Mouse (Mus musculus): Measurements from ENCODE around the gene Timp2. TPM values are rescaled to one million over a fixed set of nuclear protein-coding genes. Genes with fewer than 3 reads are reported as not detected.

Gene Timp2
- polyA plus RNA-seq, 1 experiment from 2014 or later, result 95.2 TPM

DNA sequence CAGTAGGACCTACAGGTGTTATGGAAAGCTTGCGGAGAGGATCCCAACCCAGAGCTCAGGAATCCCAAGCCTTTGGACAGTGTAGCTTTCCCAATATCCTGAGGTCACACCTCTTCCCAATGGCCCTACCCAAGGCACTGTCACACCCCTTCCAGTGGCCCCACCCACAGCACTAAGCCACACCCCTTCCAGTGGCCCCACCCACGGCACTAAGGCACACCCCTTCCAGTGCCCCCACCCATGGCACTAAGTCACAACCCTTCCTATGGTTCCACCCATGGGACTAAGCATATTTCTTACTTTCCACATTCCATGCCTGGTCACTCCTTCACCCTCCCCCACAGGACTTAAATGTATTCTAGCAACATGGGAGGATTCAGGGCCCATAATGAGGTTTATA, 56.7 kb downstream of the Timp2 start:
- no peak for ATAC-seq
- 82% methylated on average over 2 of the region's 2 CpGs for WGBS

GRCm38 (mm10) chr11:118297967-118298366, 57.6 kb downstream of the Timp2 start:
- no peak overlapping the region for H3K4me2 ChIP-seq (ENCODE audit: low read length)

More for the DNA sequence above, 56.7 kb downstream of the Timp2 start:
- no peaks in the 10 kb centered on the region for H3K27me3 ChIP-seq (replicated peaks; ENCODE audit: control insufficient read depth, insufficient read depth, low read length)
- H3K4me2 ChIP-seq (ENCODE audit: low read length), result no peak overlapping the region
- H3K9me3 ChIP-seq (ENCODE audit: control insufficient read depth, low read length), result no peaks in the 10 kb centered on the region
- no peak overlapping the region for H3K27ac ChIP-seq (ENCODE audit: low read depth, low read length)
- no peak overlapping the region for H3K4me3 ChIP-seq (ENCODE audit: low read length)
- peaks cover 7% of the 10 kb centered on the region for H3K36me3 ChIP-seq (ENCODE audit: control insufficient read depth, insufficient read depth, low read length)
- H3K4me1 ChIP-seq (ENCODE audit: control insufficient read depth, insufficient read depth, low read depth, low read length), result no peaks in the 10 kb centered on the region
- no peak overlapping the region for H3K9ac ChIP-seq (ENCODE audit: low read depth, low read length)

DNA sequence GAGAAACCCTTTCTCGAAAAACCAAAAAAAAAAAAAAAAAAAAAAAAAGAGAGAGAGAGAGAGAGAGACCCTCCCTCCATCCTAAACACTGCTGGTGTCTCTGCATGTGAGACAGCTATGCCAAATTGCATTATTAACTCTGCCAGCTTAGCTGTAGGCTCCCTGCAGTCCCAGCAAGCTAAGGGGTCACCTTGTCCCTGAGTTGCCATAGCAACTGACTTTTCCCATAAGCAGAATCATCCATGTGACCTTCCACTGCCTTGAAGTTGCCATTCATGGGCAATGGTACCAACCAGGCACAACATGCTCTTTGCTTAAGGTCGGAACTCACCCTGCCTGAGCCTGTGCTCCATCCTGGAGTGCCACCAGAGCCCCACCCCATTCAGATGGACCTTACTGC, 60.5 kb downstream of the Timp2 start:
- no peak overlapping the region for H3K4me2 ChIP-seq (ENCODE audit: low read length)
- H3K4me3 ChIP-seq (ENCODE audit: low read length), result no peak overlapping the region
- H3K9me3 ChIP-seq (ENCODE audit: control insufficient read depth, low read length), result no peaks in the 10 kb centered on the region
- H3K4me1 ChIP-seq (ENCODE audit: control insufficient read depth, insufficient read depth, low read depth, low read length), result peaks cover 5% of the 10 kb centered on the region
- no peaks in the 10 kb centered on the region for H3K36me3 ChIP-seq (ENCODE audit: control insufficient read depth, insufficient read depth, low read length)
- no peak for ATAC-seq
- 78% methylated on average over 2 of the region's 2 CpGs for WGBS
- H3K9ac ChIP-seq (ENCODE audit: low read depth, low read length), result no peak overlapping the region
- no peaks in the 10 kb centered on the region for H3K27me3 ChIP-seq (replicated peaks; ENCODE audit: control insufficient read depth, insufficient read depth, low read length)
- peak overlapping the region; percentile 57; the same call in 1 of the 2 replicates for H3K27ac ChIP-seq (ENCODE audit: low read depth, low read length)

More at GRCm38 (mm10) chr11:118297967-118298366, 57.6 kb downstream of the Timp2 start:
- peaks cover 2% of the 10 kb centered on the region; the same call in 1 of the 2 replicates for H3K36me3 ChIP-seq (ENCODE audit: control insufficient read depth, insufficient read depth, low read length)
- H3K27me3 ChIP-seq (replicated peaks; ENCODE audit: control insufficient read depth, insufficient read depth, low read length), result no peaks in the 10 kb centered on the region
- no peak for ATAC-seq
- 86% methylated on average over 3 of the region's 3 CpGs for WGBS
- H3K27ac ChIP-seq (ENCODE audit: low read depth, low read length), result no peak overlapping the region
- no peaks in the 10 kb centered on the region for H3K4me1 ChIP-seq (ENCODE audit: control insufficient read depth, insufficient read depth, low read depth, low read length)
- H3K4me3 ChIP-seq (ENCODE audit: low read length), result no peak overlapping the region
- no peaks in the 10 kb centered on the region for H3K9me3 ChIP-seq (ENCODE audit: control insufficient read depth, low read length)
- no peak overlapping the region for H3K9ac ChIP-seq (ENCODE audit: low read depth, low read length)

- H3K27me3 ChIP-seq (replicated peaks; ENCODE audit: control insufficient read depth, insufficient read depth, low read length), result no peaks in the 10 kb centered on the region
- no peak for ATAC-seq
- no peaks in the 10 kb centered on the region for H3K36me3 ChIP-seq (ENCODE audit: control insufficient read depth, insufficient read depth, low read length)
- H3K9me3 ChIP-seq (ENCODE audit: control insufficient read depth, low read length), result no peaks in the 10 kb centered on the region
- 66% methylated on average over 6 of the region's 6 CpGs for WGBS
- no peak overlapping the region for H3K4me3 ChIP-seq (ENCODE audit: low read length)
- peaks cover 15% of the 10 kb centered on the region for H3K4me1 ChIP-seq (ENCODE audit: control insufficient read depth, insufficient read depth, low read depth, low read length)
- H3K4me2 ChIP-seq (ENCODE audit: low read length), result no peak overlapping the region
- no peak overlapping the region for H3K27ac ChIP-seq (ENCODE audit: low read depth, low read length)
- no peak overlapping the region for H3K9ac ChIP-seq (ENCODE audit: low read depth, low read length)
Observed at GRCm38 (mm10) chr11:118292671-118293070, 62.9 kb downstream of the Timp2 start.

GRCm38 (mm10) chr11:118289999-118290889, 65.3 kb downstream of the Timp2 start, which contains the start of gene Usp36:
Gene Usp36, minus strand, starts transcription at chr11:118290244.
- Histone ChIP-seq H3K4me1 (ENCODE audit: control insufficient read depth, insufficient read depth, low read depth, low read length) (peaks cover 15% of the 10 kb centered on the region), H3K9ac (ENCODE audit: low read depth, low read length) (peak within 1 kb of the TSS; percentile 84), H3K9me3 (ENCODE audit: control insufficient read depth, low read length) (no peaks in the 10 kb centered on the region), H3K27me3 (replicated peaks; ENCODE audit: control insufficient read depth, insufficient read depth, low read length) (no peaks in the 10 kb centered on the region), H3K4me2 (ENCODE audit: low read length) (peak within 1 kb of the TSS; percentile 74), H3K27ac (ENCODE audit: low read depth, low read length) (peak within 1 kb of the TSS; percentile 86), H3K36me3 (ENCODE audit: control insufficient read depth, insufficient read depth, low read length) (peaks cover 13% of the 10 kb centered on the region), H3K4me3 (ENCODE audit: low read length) (peak within 1 kb of the TSS; percentile 84)
- under 1% methylated on average over 68 of the region's 68 CpGs for WGBS
- peak; percentile 99 for ATAC-seq

- H3K9me3 ChIP-seq (ENCODE audit: control insufficient read depth, low read length), result no peaks in the 10 kb centered on the region
- H3K27ac ChIP-seq (ENCODE audit: low read depth, low read length), result peak overlapping the region; percentile 86
- peaks cover 15% of the 10 kb centered on the region for H3K4me1 ChIP-seq (ENCODE audit: control insufficient read depth, insufficient read depth, low read depth, low read length)
- peak overlapping the region; percentile 84 for H3K9ac ChIP-seq (ENCODE audit: low read depth, low read length)
- ATAC-seq, result peak; percentile 35
- H3K4me3 ChIP-seq (ENCODE audit: low read length), result peak overlapping the region; percentile 84
- WGBS, result under 1% methylated on average over 22 of the region's 22 CpGs
- peak overlapping the region; percentile 74 for H3K4me2 ChIP-seq (ENCODE audit: low read length)
- H3K27me3 ChIP-seq (replicated peaks; ENCODE audit: control insufficient read depth, insufficient read depth, low read length), result no peaks in the 10 kb centered on the region
- peaks cover 20% of the 10 kb centered on the region for H3K36me3 ChIP-seq (ENCODE audit: control insufficient read depth, insufficient read depth, low read length)
Observed at GRCm38 (mm10) chr11:118289562-118289961, 66.0 kb downstream of the Timp2 start.

DNA sequence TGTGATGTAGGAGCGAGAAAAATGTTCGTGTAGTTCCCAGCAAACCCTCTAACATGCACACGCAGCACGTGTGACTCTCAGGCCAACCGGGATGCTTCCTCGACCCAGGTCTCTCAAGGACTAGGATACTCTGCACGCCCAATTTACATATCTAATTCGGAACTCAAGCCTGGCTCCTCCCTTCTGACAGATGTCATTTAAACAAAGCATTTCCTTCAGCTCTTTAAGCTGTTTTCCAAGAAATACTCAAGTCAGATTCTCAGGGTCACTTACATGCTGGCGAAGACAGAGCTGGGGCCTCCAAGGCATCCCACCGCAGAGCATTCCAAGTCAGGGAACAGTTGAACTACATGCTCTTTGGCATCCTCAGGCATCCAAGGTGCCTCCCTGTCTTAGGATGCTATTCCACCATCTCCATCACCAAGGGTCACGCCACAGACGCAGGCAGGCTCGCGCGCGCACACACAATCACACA, 66.5 kb downstream of the Timp2 start:
- ATAC-seq, result no peak
- WGBS, result 2% methylated on average over 16 of the region's 16 CpGs
- H3K27me3 ChIP-seq (replicated peaks; ENCODE audit: control insufficient read depth, insufficient read depth, low read length), result no peaks in the 10 kb centered on the region

GRCm38 (mm10) chr11:118287573-118287972, 68.0 kb downstream of the Timp2 start:
- Histone ChIP-seq H3K36me3 (ENCODE audit: control insufficient read depth, insufficient read depth, low read length) (peaks cover 29% of the 10 kb centered on the region), H3K27me3 (replicated peaks; ENCODE audit: control insufficient read depth, insufficient read depth, low read length) (no peaks in the 10 kb centered on the region), H3K4me3 (ENCODE audit: low read length) (no peak overlapping the region), H3K27ac (ENCODE audit: low read depth, low read length) (no peak overlapping the region), H3K4me1 (ENCODE audit: control insufficient read depth, insufficient read depth, low read depth, low read length) (peaks cover 15% of the 10 kb centered on the region), H3K4me2 (ENCODE audit: low read length) (no peak overlapping the region), H3K9ac (ENCODE audit: low read depth, low read length) (no peak overlapping the region), H3K9me3 (ENCODE audit: control insufficient read depth, low read length) (no peaks in the 10 kb centered on the region)
- ATAC-seq, result no peak
- 96% methylated on average over 9 of the region's 9 CpGs for WGBS

More for the DNA sequence above, 66.5 kb downstream of the Timp2 start:
- H3K9ac ChIP-seq (ENCODE audit: low read depth, low read length), result peak overlapping the region; percentile 84
- H3K9me3 ChIP-seq (ENCODE audit: control insufficient read depth, low read length), result no peaks in the 10 kb centered on the region
- peak overlapping the region; percentile 74 for H3K4me2 ChIP-seq (ENCODE audit: low read length)
- H3K36me3 ChIP-seq (ENCODE audit: control insufficient read depth, insufficient read depth, low read length), result peaks cover 23% of the 10 kb centered on the region
- H3K4me1 ChIP-seq (ENCODE audit: control insufficient read depth, insufficient read depth, low read depth, low read length), result peaks cover 15% of the 10 kb centered on the region
- H3K4me3 ChIP-seq (ENCODE audit: low read length), result peak overlapping the region; percentile 84
- peak overlapping the region; percentile 86; the same call in 1 of the 2 replicates for H3K27ac ChIP-seq (ENCODE audit: low read depth, low read length)

DNA sequence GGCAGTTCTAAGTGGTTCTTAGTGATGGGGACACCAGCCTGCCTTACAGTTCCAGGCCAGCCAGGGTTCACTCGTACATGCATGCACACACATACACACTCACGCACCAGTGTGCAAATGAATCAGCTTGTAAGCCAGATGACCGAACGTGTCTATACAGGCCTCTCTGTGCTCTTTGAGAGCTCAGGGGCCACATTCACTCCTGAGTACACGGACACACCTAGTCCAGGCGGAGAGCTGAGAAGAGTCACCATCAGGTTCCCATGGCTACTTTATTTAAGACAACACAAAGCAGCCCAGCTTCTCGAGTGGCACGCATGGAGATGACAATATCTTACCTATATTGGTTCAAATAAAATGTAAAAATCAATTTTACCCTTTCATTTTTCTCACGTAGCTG, 69.1 kb downstream of the Timp2 start:
- Histone ChIP-seq H3K4me1 (ENCODE audit: control insufficient read depth, insufficient read depth, low read depth, low read length) (peaks cover 15% of the 10 kb centered on the region), H3K36me3 (ENCODE audit: control insufficient read depth, insufficient read depth, low read length) (peaks cover 35% of the 10 kb centered on the region), H3K27me3 (replicated peaks; ENCODE audit: control insufficient read depth, insufficient read depth, low read length) (no peaks in the 10 kb centered on the region), H3K9me3 (ENCODE audit: control insufficient read depth, low read length) (no peaks in the 10 kb centered on the region), H3K4me2 (ENCODE audit: low read length) (no peak overlapping the region), H3K4me3 (ENCODE audit: low read length) (no peak overlapping the region), H3K27ac (ENCODE audit: low read depth, low read length) (no peak overlapping the region), H3K9ac (ENCODE audit: low read depth, low read length) (no peak overlapping the region)
- ATAC-seq, result no peak
- 96% methylated on average over 9 of the region's 9 CpGs for WGBS

All from hindbrain, embryonic 16.5 days (tissue).